Mouse (Mus musculus): ENCODE data around the gene Patz1. TPM values are rescaled to one million over a fixed set of nuclear protein-coding genes. Genes with fewer than 3 reads are reported as not detected.

Gene Patz1
- polyA plus RNA-seq (2021) = 59.5 TPM

- CTCF ChIA-PET = interaction anchor here (1.0 to 2.0 kb wide), 3 partner anchors 13 to 43 kb away, joined by 4 to 7 read pairs (median 4); partner anchors contain the start of gene Drg1
Measured at GRCm38 (mm10) chr11:3288521-3289301, at the start of gene Patz1. Patz1 (plus strand) TSS chr11:3288874.

GRCm38 (mm10) chr11:3242395-3242794, 46.3 kb upstream of the Patz1 start:
- no peak for ATAC-seq
- DNase-seq (ENCODE audit: low read depth, low spot score) = no peak
- CTCF ChIA-PET = interaction anchor here (1.1 to 2.3 kb wide), 2 partner anchors 19 to 34 kb away, joined by 3 to 6 read pairs; no protein-coding TSS in a partner anchor
- no peak for TF ChIP-seq CTCF (IDR thresholded peaks at IDR 0.05)
- POLR2A ChIA-PET = interaction anchor here (1.2 kb wide), 1 partner anchor 38 kb away, joined by 6 read pairs; no protein-coding TSS in a partner anchor
- H3K27me3 ChIP-seq = no peaks in the 10 kb centered on the region
- in situ Hi-C loops (cut with MboI; ENCODE audit: low pct_unique_long_range_greater_than_20kb) = no loop called here

More at GRCm38 (mm10) chr11:3288521-3289301, at the start of gene Patz1:
- DNase-seq (ENCODE audit: low read depth, low spot score) (no peak), ATAC-seq (peak; percentile 23)
- in situ Hi-C loops (cut with MboI; ENCODE audit: low pct_unique_long_range_greater_than_20kb) = no loop called here
- TF ChIP-seq CTCF (IDR thresholded peaks at IDR 0.05) = no peak
- POLR2A ChIA-PET = interaction anchor here (0.9 to 6.9 kb wide), 8 partner anchors 10 to 96 kb away, joined by 3 to 63 read pairs (median 8); partner anchors contain the start of genes Drg1, Eif4enif1 and Sfi1
- H3K27me3 ChIP-seq = no peaks in the 10 kb centered on the region

- in situ Hi-C loops (cut with MboI; ENCODE audit: low pct_unique_long_range_greater_than_20kb) = no loop called here
- ATAC-seq = no peak
- POLR2A ChIA-PET = interaction anchor here (1.4 kb wide), 1 partner anchor 9 kb away, joined by 4 read pairs; no protein-coding TSS in a partner anchor
Measured at GRCm38 (mm10) chr11:3243771-3244170, 44.9 kb upstream of the Patz1 start.

GRCm38 (mm10) chr11:3247387-3247786, 41.3 kb upstream of the Patz1 start:
- peak; percentile 48 for ATAC-seq
- POLR2A ChIA-PET = interaction anchor here (0.9 to 2.4 kb wide), 4 partner anchors 10 to 43 kb away, joined by 3 to 10 read pairs (median 6); partner anchors contain the start of genes Drg1 and Patz1
- in situ Hi-C loops (cut with MboI; ENCODE audit: low pct_unique_long_range_greater_than_20kb) = no loop called here
- DNase-seq (ENCODE audit: low read depth, low spot score) = peak; percentile 83
- no peaks in the 10 kb centered on the region for H3K27me3 ChIP-seq
- TF ChIP-seq CTCF (IDR thresholded peaks at IDR 0.05) = no peak
- CTCF ChIA-PET = interaction anchor here (1.9 to 4.8 kb wide), 2 partner anchors 13 to 24 kb away, joined by 5 to 18 read pairs; no protein-coding TSS in a partner anchor

More at GRCm38 (mm10) chr11:3243771-3244170, 44.9 kb upstream of the Patz1 start:
- no peaks in the 10 kb centered on the region for H3K27me3 ChIP-seq
- no peak for DNase-seq (ENCODE audit: low read depth, low spot score)
- CTCF ChIA-PET = interaction anchor here (0.7 to 3.6 kb wide), 3 partner anchors 9 to 70 kb away, joined by 3 to 19 read pairs (median 4); no protein-coding TSS in a partner anchor
- TF ChIP-seq CTCF (IDR thresholded peaks at IDR 0.05) = no peak

GRCm38 (mm10) chr11:3259537-3259936, 29.1 kb upstream of the Patz1 start:
- in situ Hi-C loops (cut with MboI; ENCODE audit: low pct_unique_long_range_greater_than_20kb) = no loop called here
- CTCF ChIA-PET = interaction anchor here (2.0 to 2.8 kb wide), 3 partner anchors 10 to 55 kb away, joined by 4 to 18 read pairs (median 5); no protein-coding TSS in a partner anchor
- no peak for TF ChIP-seq CTCF (IDR thresholded peaks at IDR 0.05)
- H3K27me3 ChIP-seq = no peaks in the 10 kb centered on the region
- DNase-seq (ENCODE audit: low read depth, low spot score) (no peak), ATAC-seq (no peak)
- POLR2A ChIA-PET = no interaction called here

- no peaks in the 10 kb centered on the region for H3K27me3 ChIP-seq
- in situ Hi-C loops (cut with MboI; ENCODE audit: low pct_unique_long_range_greater_than_20kb) = no loop called here
- ChIA-PET CTCF (interaction anchor here (1.1 to 1.8 kb wide), 2 partner anchors 24 to 27 kb away, joined by 3 to 7 read pairs; partner anchors contain the start of gene Patz1), POLR2A (interaction anchor here (0.6 to 4.1 kb wide), 5 partner anchors 18 to 72 kb away, joined by 3 to 63 read pairs (median 3); partner anchors contain the start of gene Patz1)
- peak; percentile 21 for ATAC-seq
- TF ChIP-seq CTCF (IDR thresholded peaks at IDR 0.05) = no peak
- DNase-seq (ENCODE audit: low read depth, low spot score) = no peak
Measured at GRCm38 (mm10) chr11:3265291-3266078, 23.2 kb upstream of the Patz1 start.

- DNase-seq (ENCODE audit: low read depth, low spot score) (no peak), ATAC-seq (peak; percentile 98)
- CTCF ChIA-PET = interaction anchor here (1.1 to 1.8 kb wide), 3 partner anchors 23 to 26 kb away, joined by 3 to 7 read pairs (median 3); partner anchors contain the start of gene Patz1
- no peak for TF ChIP-seq CTCF (IDR thresholded peaks at IDR 0.05)
- H3K27me3 ChIP-seq = no peaks in the 10 kb centered on the region
- in situ Hi-C loops (cut with MboI; ENCODE audit: low pct_unique_long_range_greater_than_20kb) = no loop called here
- POLR2A ChIA-PET = interaction anchor here (0.6 to 4.1 kb wide), 8 partner anchors 19 to 144 kb away, joined by 3 to 63 read pairs (median 3); partner anchors contain the start of gene Patz1
Measured at GRCm38 (mm10) chr11:3266079-3266685, 22.5 kb upstream of the Patz1 start, which contains the start of gene Drg1. Drg1 (minus strand) TSS chr11:3266415.

- ATAC-seq = no peak
- POLR2A ChIA-PET = interaction anchor here (1.3 to 4.1 kb wide), 5 partner anchors 20 to 101 kb away, joined by 3 to 63 read pairs (median 4); partner anchors contain the start of gene Patz1
- no peaks in the 10 kb centered on the region for H3K27me3 ChIP-seq
- no peak for TF ChIP-seq CTCF (IDR thresholded peaks at IDR 0.05)
- in situ Hi-C loops (cut with MboI; ENCODE audit: low pct_unique_long_range_greater_than_20kb) = no loop called here
- DNase-seq (ENCODE audit: low read depth, low spot score) = no peak
- CTCF ChIA-PET = interaction anchor here (1.2 to 1.8 kb wide), 2 partner anchors 22 to 24 kb away, joined by 3 to 7 read pairs; partner anchors contain the start of gene Patz1
Measured at GRCm38 (mm10) chr11:3267133-3267532, 21.5 kb upstream of the Patz1 start.

- ATAC-seq (no peak), DNase-seq (ENCODE audit: low read depth, low spot score) (no peak)
- ChIA-PET POLR2A (interaction anchor here (4.1 kb wide), 1 partner anchor 20 kb away, joined by 63 read pairs; the partner anchor contains the start of gene Patz1), CTCF (no interaction called here)
- no peaks in the 10 kb centered on the region for H3K27me3 ChIP-seq
- in situ Hi-C loops (cut with MboI; ENCODE audit: low pct_unique_long_range_greater_than_20kb) = no loop called here
- TF ChIP-seq CTCF (IDR thresholded peaks at IDR 0.05) = no peak
Measured at GRCm38 (mm10) chr11:3269241-3269640, 19.4 kb upstream of the Patz1 start.
